Mouse (Mus musculus) embryo, embryonic 11 days (tissue): Measurements from ENCODE around the gene Crlf2.

ENCODE experiments used
- DNase-seq: peaks from one replicate; pipeline ENCODE4 v3.0.0-alpha.2; 2015

The Crlf2 gene

GRCm38 (mm10) chr5:109558404-109559160 lies at the start of gene Crlf2:
Gene Crlf2 (minus strand): TSS chr5:109558993.
- DNase-seq: peak; percentile 95

- DNase-seq: peak; percentile 28
Measured at GRCm38 (mm10) chr5:109602585-109602984, 43.8 kb upstream of the Crlf2 start.

GRCm38 (mm10) chr5:109601080-109601479 lies 42.3 kb upstream of the Crlf2 start:
- DNase-seq: peak; percentile 38

GRCm38 (mm10) chr5:109598876-109599275 lies 40.1 kb upstream of the Crlf2 start:
- DNase-seq: no peak

GRCm38 (mm10) chr5:109596647-109597046 lies 37.9 kb upstream of the Crlf2 start:
- no peak for DNase-seq

- no peak for DNase-seq
Measured at GRCm38 (mm10) chr5:109562829-109563228, 4.0 kb upstream of the Crlf2 start.

GRCm38 (mm10) chr5:109559191-109559590 lies 398 bp upstream of the Crlf2 start:
- no peak for DNase-seq

- DNase-seq: no peak
Measured at GRCm38 (mm10) chr5:109558123-109558403, 730 bp downstream of the Crlf2 start.

- DNase-seq: peak; percentile 95
Measured at GRCm38 (mm10) chr5:109557321-109558122, 1.3 kb downstream of the Crlf2 start.

- DNase-seq: peak; percentile 93
Measured at GRCm38 (mm10) chr5:109556591-109557320, 2.0 kb downstream of the Crlf2 start.

- no peak for DNase-seq
Measured at GRCm38 (mm10) chr5:109555676-109556571, 2.9 kb downstream of the Crlf2 start.

GRCm38 (mm10) chr5:109555236-109555675 lies 3.5 kb downstream of the Crlf2 start:
- DNase-seq: no peak

GRCm38 (mm10) chr5:109554091-109555050 lies 4.4 kb downstream of the Crlf2 start:
- DNase-seq: no peak

- no peak for DNase-seq
Measured at GRCm38 (mm10) chr5:109553160-109553930, 5.4 kb downstream of the Crlf2 start.

GRCm38 (mm10) chr5:109552541-109552940 lies 6.3 kb downstream of the Crlf2 start:
- DNase-seq: no peak

GRCm38 (mm10) chr5:109552116-109552515 lies 6.7 kb downstream of the Crlf2 start:
- DNase-seq: no peak

- DNase-seq: no peak
Measured at GRCm38 (mm10) chr5:109551041-109551765, 7.6 kb downstream of the Crlf2 start.

GRCm38 (mm10) chr5:109550225-109550935 lies 8.4 kb downstream of the Crlf2 start:
- no peak for DNase-seq

- no peak for DNase-seq
Measured at GRCm38 (mm10) chr5:109548712-109549111, 10.1 kb downstream of the Crlf2 start.
